Mouse (Mus musculus) layer of hippocampus, adult 8-10 months (tissue): Measurements from ENCODE around the gene Syt14. TPM values are rescaled to one million over a fixed set of nuclear protein-coding genes. Genes with fewer than 3 reads are reported as not detected.

ENCODE experiments used
- DNase-seq, 2 experiments: peaks; one replicate each; pipeline ENCODE4 v3.0.0; 2022; ENCODE audit warnings: low spot score in 2 of 2
- total RNA-seq, 4 experiments: library from RNA; stranded (reverse); gene quantifications; 2 replicates each; pipeline ENCODE4 v1.2.4; 2022

The Syt14 gene
- total RNA-seq, 4 experiments from 2014 or later: 22.7 to 36.4 (median 31.8) TPM

GRCm38 (mm10) chr1:192987203-192987602, 48.4 kb downstream of the Syt14 start:
- DNase-seq: no peak

DNA sequence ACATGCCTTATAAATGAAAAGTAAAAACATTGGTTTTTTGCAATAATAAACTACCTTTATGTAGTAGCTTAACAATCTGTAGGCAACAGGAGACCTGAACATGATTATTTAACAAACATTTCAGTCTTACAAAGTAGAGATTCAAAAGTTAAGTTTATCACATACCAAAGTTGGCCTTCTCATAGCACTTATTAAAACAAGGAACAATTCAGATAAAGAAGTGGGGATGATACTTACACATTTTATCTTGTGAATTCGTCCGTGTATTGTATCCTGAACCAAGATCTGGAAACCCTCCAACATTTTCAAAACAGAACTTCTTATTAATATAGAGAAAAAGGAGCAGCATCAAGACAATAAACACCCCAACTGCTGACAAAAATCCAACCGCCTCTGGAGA, 49.1 kb downstream of the Syt14 start:
- no peak for DNase-seq

GRCm38 (mm10) chr1:192984333-192984732, 51.2 kb downstream of the Syt14 start:
- DNase-seq: no peak

- no peak for DNase-seq
Observed at GRCm38 (mm10) chr1:192981658-192982057, 53.9 kb downstream of the Syt14 start.

DNA sequence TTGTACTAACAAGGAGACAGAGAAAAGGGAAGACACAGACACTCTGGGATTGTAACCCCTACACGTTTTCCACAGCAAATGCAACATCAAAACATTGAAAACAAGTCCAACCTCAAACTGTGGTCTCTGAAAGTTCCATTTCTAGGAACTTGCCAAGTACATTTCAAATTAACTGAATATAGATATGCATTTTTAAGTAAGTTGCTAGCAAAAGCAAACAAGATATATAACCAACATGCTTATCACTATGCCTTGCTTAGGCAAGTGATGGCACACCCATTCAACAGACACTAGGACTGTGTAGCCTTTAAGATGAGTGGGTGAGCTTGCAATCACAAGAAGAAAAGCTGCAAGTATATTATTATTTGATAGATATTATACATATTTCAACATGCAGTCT, 54.5 kb downstream of the Syt14 start:
- no peak for DNase-seq

GRCm38 (mm10) chr1:192962323-192962722, 73.3 kb downstream of the Syt14 start:
- no peak for DNase-seq

GRCm38 (mm10) chr1:192947839-192948173, 87.8 kb downstream of the Syt14 start:
- DNase-seq: no peak

- DNase-seq: no peak
Observed at GRCm38 (mm10) chr1:192947170-192947838, 88.3 kb downstream of the Syt14 start.

DNA sequence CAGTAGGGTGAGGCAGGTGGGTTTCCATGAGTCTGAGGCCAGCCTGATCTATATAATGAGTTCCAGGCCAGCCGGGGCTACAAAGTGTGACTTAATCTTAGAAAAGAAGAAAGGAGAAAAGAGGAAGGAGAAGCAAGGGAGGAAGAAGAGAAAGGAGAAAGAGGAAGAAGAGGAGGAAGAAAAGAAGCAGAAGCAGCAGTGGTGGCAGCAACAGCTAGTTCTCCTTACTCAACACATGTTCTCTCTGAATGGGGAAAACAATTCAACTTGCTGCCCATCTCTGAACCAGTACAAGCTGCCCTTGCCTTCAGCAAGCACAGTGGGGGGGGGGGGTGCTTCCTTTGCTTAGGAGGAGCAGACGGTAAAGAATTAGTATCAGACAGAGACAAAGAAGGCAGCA, 96.5 kb downstream of the Syt14 start:
- no peak for DNase-seq

DNA sequence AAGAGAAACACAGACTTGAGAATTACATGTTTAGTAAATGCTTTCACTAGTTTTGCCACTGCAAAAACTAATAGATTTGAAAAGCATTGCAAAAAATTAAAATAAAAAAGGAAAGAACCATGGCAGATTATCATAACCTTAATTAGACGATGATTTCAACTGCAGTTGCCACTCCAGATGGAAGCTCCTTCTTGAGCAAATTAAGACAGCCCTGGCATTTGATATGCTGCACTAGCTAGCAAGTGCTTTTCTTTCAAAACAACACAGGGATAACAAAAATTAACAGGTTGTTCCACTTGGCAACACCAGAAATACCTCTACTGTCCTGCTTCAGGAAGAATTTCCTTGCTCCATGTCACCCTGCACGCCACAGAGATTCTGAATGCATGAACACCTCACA, 97.6 kb downstream of the Syt14 start:
- peak in 1 of 2 experiments; percentile 37 for DNase-seq

- DNase-seq: no peak
Observed at GRCm38 (mm10) chr1:192931797-192932196, 103.8 kb downstream of the Syt14 start.

- DNase-seq: no peak
Observed at GRCm38 (mm10) chr1:192912101-192912728, 123.4 kb downstream of the Syt14 start.

DNA sequence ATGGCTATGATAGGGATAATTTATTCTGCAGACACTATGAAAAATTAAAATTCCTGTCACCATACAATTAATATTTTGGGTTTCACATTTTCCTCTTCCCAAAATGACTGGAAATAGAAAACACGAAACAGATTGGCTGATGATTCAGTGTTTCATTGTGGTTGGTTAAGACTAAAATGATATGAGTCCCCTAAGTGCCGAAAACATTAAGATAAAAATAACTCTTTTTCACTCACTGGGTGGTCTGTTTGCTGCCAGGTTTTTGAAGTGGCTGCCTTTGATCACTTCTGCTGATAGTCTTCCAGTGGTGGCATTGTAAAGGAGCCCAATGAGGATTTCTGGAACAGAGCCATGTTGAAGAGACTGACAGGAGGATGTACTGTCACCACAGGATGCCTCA, 134.1 kb downstream of the Syt14 start:
- DNase-seq: no peak

GRCm38 (mm10) chr1:192900913-192901312, 134.7 kb downstream of the Syt14 start:
- DNase-seq: no peak

DNA sequence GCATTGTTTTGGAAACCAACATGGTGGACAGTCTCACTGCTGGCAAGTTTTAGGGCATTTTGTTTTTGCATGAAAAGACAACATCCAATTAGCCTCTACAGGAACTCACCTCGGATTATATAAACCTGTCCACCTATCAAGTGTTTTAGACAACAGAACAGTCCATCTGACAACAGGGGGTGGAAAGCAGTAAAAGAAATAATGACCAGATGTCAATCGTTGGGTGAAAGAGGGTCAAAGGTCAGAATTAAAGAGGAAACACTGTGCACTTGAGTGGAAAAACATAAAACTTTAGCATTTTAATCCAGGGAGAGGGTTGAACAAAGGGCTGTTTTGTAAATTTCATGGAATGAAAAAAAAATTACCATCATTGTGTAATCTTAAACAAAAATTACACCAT, 136.8 kb downstream of the Syt14 start:
- DNase-seq: no peak

- no peak for DNase-seq
Observed at GRCm38 (mm10) chr1:192897218-192897617, 138.4 kb downstream of the Syt14 start.

- DNase-seq: no peak
Observed at GRCm38 (mm10) chr1:192896076-192896475, 139.5 kb downstream of the Syt14 start.

- no peak for DNase-seq
Observed at GRCm38 (mm10) chr1:192890716-192891115, 144.9 kb downstream of the Syt14 start.

GRCm38 (mm10) chr1:192882617-192883295, 152.8 kb downstream of the Syt14 start:
- no peak for DNase-seq

GRCm38 (mm10) chr1:192880130-192880529, 155.4 kb downstream of the Syt14 start:
- no peak for DNase-seq

DNA sequence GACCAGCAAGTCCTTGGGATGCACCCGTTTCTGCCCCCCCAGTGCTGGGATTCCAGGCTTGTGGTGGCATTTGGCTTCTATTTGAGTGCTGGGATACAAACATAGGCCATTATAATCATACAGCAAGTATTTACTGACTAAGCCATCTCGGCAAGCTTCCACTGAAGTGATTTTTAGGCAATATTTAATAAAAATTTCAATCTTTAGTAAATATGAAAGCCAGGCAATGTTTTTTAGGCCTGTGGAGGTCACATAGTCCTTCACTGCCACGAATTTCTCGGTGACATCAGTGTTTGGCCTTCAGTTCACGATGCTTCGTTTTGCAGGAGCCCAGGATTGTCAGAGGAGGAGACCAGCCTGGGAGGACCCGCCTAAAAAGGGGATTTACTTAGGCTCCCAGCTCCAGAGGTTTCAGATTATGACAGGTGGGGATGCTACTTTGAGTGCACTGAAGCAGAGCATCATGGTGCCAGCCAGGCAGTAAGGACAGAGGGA, 156.4 kb downstream of the Syt14 start:
- DNase-seq: no peak

DNA sequence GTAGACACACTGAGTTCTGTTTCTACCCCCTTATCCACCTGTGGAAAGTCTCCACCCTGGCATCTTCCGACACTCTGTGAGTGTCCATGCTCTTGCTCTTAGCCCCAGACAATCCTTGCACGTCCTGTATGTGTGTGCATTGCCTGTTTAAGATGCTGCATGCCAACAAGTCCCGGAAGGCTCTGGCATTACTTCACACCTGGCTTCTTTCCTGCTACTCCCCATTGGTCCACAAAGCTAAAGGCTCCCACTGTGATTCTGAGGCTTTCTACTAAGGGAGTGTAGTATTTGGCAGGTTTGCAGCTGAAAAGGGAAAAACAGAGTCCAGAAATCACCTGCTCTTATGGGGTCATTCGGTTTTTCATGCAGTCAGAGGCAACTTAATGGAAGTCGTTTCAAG, 162.7 kb downstream of the Syt14 start:
- no peak for DNase-seq

DNA sequence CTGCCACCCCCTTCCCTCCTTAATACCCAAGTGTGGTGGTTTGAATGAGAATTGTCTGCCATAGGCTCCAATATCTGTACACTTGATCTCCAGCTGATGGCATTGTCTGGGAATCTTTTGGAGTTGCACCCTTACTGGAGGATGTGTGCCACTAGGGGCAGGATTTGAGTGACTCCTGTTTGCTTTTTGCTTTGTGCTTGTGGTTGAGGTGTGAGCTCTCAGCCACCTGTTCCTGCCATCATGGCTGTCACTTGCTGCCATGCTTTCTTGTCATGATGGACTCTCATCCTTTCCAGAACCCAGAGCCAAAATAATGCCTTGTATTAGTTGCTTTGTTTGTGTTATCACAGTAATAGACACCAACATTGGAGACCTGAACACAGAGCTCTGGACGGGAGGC, 165.8 kb downstream of the Syt14 start:
- no peak for DNase-seq
